Mouse (Mus musculus): ENCODE results near the gene Tada3. TPM values are rescaled to one million over a fixed set of nuclear protein-coding genes. Genes with fewer than 3 reads are reported as not detected.
"Not testable (repeated sequence)": the region's sequence is repeated elsewhere in the genome, so short reads cannot be mapped to it uniquely, and the experiment has no call there.

The Tada3 gene
- total RNA-seq, 2 experiments from 2014 or later, result 11.5 to 13.3 TPM

DNA sequence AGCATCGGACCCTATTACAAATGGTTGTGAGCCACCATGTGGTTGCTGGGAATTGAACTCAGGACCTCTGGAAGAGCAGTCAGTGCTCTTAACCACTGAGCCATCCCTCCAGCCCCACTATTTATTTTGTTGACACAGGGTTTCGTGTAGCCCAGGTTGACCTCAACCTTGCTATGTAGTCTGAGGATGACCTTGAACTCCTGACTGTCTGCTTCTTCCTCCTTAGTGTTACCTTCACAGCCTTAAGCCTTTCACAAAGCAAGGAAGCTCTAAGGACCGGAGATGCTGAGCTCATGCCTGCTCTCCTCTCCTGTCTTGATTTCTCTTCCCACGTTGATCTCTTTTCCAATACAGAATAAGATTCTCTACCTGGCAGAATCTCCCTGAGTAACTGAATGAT lies 30.8 kb downstream of the Tada3 start:
- no peak for DNase-seq
- intact Hi-C loops (cut with DNase I), result no loop called here

DNA sequence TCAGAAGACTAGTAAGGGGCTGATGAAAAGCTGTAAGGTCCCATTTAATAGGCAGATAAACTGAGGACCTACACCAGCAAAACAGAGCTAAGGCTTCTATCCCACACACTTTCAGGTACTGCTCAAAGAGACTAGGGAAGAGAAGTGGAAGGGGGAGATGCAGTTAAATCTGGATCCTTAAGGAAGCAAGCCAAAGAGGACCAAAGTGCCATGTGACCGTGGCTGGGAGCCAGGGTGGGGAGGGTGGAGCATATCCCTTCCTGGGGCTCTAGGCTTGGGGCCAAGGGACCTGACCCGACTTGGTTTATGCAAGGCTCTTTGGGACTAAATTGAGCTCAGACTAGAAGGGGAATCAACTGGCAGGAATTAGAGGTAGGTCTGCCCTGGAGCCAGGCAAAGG lies 33.4 kb downstream of the Tada3 start:
- peak; percentile 75 to 83 for DNase-seq
- intact Hi-C loops (cut with DNase I), result no loop called here

DNA sequence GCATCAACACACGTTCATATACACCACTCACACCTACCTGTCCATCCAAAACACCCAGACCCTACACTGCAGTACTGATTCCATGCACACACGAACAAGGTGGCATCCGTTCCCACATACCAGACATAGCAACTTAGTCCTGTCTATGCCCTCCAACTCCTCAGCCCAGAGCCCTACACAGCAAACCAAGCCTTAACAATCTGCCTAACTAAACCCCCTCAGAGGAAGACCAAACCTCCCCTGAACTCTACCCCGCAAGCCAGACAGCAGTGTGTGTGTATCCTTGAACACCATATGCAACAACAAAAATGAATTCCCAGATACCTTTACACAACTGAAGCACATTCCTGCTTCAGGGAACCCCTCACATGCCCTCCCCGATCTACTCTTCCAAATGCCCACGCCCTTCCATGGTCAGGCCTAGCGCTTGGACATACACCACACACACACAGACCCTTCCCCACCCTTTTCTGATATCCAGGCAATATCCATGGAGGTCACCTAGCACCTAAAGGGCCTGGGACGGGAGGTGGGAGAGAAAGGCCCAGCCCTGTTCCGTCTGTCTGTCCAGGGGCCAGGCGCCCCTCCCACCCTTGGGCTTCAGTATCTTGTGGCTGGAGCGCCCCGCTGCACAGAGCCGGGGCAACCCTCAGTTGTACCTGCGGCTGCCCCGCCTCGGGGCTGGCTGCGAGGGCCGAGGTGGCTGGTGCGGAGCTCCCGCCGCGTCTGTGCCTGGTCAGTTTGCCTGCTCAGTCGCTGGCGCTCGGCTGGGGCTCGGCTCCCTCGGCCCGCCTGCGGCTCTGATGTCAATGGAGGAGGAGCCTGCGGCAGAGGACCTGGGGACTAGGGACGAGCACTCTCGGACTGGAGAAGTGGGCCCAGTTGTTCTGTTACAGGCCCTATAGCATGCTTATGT lies 34.2 kb downstream of the Tada3 start, which contains the start of gene Camk1:
TSS of gene Camk1 (minus strand) at position 808 of the 916 bp plus-strand sequence.
- intact Hi-C loops (cut with DNase I), result no loop called here
- peak; percentile 82 to 84 for DNase-seq

DNA sequence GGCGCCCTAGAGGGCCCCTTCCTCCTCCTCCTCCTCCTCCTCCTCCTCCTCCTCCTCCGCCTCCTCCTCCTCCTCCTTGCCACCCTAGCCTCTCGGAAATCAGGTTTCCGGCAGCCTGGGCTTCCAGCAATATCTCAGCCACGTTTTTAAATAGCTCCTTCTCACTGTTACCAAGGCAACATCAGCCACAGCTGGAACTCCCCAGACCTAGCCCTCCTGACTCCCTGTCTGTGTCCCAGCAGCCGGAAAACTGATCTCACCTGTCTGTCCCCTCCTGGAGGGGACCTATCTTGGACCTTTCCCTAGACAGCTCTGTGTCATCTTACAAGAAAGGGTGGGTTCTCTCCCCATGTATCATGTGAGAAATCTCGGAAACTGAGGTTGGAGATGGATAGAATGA lies 35.4 kb downstream of the Tada3 start:
- no peak for DNase-seq

DNA sequence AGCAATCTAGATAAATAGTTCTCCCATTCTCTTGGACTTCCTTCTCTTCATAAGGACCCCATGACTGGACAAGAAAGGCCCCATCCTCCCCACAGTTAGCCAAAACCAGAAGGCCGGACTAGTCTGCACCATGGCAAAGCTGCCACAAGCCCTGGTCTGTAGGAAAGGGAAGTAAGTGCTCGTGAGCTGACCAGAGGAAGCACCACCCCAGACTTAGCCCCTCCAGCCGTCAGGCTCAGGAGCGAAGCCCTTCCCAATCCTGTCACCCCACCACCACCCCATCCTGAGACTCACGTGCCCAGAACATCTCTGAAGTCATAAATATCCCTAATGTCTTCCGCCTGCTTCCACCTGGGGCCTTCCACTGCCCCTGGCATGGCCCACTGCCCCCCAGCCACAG lies 36.1 kb downstream of the Tada3 start:
- intact Hi-C loops (cut with DNase I), result no loop called here
- DNase-seq, result no peak

More for the DNA sequence above, 35.4 kb downstream of the Tada3 start:
- intact Hi-C loops (cut with DNase I), result no loop called here

DNA sequence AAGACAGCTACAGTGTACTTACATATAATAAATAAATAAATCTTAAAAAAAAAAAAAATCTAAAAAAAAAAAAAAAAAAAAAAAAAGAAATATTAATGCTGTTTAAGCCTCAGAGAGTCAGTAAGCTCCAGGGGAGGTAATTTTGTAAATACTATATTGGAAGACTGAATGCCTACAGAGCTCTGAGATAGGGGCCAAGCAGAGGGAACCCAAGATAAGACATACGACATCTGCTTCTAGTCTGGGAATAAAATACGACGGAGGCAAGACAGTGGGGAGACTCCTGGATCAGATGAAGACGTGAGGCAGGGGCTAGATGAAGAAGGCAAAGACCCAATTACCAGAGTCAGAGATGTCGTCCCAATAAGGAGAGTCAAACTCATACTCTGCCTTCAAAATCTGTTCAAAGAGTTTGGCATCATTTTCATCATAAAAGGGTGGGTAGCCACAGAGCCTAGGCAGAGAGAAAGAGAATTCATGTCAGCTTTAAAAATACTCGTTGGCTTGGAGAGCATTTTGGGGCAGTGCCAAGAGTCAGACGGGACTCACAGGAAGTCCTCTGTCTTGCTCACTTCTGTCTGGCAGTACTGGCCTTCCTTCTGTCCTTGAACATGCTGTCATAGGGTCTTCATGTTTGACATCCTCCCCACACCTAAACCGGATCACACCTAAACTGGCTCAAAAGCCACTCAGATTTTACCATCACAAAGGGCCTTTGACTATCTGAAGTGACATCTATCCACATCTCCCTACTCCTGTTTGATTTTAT lies 40.6 kb downstream of the Tada3 start:
- DNase-seq, result no peak
- intact Hi-C loops (cut with DNase I), result no loop called here

DNA sequence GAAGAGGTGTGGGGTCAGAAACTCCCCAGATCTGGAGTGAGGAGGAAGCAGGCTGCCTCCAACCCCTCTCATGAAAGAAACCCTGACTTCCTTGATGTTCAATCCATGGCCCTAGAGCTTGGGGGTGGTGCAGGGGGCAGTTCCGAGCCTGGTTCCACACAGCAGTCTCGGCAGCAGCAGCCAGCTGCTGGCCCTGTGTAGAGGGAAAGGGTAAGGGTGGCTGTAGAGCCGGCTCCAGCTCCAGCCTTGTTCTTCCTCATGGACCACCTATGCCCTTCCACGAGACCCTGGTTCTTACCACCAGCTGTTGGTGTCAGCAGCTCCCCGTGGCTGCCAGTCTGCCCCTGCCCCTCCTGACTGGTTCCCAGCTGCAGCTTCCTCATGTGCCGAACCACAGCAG lies 43.5 kb downstream of the Tada3 start:
- DNase-seq, result no peak
- intact Hi-C loops (cut with DNase I), result no loop called here

DNA sequence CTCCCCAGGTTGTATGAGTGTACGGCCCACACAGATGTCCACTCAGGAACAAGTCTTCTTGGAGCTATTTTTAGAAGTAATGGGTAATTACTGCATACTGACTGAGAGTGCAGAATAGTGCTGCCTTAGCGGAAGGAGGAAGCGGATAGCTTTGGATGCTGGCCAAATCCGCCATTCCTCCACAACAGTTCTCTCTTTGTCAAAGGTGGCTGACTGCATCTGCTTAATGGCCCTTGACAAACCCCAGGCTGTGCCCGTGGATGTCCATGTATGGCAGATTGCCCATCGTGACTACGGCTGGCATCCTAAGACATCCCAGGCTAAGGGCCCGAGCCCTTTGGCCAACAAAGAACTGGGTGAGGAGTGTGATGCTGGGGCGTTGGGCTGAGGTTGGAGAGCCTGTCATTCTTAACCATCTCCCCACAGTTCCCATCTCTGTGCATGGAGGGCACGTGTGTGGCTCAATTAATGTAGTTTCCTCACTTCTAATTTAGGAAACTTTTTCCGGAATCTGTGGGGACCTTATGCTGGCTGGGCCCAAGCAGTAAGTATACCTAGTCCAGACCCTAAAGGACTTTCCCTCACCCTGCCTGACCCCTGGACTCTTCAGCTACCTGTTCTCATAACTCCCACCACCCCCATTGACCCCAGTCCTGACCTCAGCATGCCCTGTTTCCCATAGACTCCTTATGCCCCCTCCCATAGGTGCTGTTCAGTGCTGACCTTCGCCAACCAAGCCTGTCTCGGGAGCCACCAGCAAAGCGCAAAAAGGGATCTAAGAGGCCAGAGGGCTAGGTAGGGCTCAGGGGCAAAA lies 44.3 kb downstream of the Tada3 start:
- intact Hi-C loops (cut with DNase I), result no loop called here
- DNase-seq, result no peak

DNA sequence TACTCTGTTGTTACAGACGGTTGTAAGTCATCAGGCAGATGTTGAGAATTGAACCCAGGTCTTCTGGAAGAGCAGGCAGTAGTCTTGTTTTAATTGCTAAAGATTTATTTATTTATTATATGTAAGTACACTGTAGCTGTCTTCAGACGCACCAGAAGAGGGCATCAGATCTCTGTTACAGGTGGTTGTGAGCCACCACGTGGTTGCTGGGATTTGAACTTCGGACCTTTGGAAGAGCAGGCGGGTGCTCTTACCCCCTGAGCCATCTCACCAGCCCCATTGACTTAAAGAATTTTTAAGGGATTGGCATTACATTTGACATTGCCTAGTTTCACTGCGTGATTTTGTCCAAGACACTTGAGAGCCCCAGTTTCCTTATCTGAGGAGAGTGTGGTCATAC lies 44.9 kb downstream of the Tada3 start:
- DNase-seq; intact Hi-C loops (cut with DNase I): not testable (repeated sequence)

DNA sequence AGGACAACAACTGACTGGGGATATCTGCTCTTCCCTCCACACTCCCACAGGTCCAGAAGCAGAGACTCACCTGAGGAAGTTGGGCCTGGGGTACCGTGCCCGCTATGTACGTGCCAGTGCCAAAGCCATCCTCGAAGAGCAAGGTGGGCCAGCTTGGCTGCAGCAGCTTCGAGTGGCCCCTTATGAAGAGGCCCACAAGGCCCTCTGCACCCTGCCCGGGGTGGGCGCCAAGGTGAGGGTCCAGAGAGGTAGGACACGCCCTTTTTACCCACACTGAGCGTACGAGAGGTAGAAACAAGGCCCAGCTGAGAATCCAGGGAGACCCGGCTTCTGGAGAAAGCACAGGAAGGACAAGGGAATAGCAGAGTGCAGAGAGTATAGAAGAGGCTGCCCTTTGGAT lies 46.0 kb downstream of the Tada3 start:
- DNase-seq, result no peak
- intact Hi-C loops (cut with DNase I), result no loop called here

DNA sequence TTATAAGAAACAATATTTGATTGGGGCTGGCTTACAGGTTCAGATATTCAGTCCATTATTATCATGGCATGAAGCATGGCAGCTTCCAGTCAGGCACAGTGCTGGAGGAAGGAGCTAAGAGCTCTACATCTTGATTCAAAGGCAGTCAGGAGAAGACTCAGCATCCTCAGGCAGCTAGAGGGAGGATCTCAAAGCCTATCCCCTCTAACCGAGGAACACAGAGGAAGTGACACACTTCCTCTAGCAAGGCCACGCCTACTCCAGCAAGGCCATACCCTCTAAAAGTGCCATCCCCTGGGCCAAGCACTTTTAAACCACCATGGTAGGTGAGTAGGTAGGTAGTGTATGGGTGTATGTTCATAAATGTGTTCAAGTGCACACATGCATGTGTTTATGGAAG lies 47.1 kb downstream of the Tada3 start:
- no peak for DNase-seq
- intact Hi-C loops (cut with DNase I), result no loop called here

DNA sequence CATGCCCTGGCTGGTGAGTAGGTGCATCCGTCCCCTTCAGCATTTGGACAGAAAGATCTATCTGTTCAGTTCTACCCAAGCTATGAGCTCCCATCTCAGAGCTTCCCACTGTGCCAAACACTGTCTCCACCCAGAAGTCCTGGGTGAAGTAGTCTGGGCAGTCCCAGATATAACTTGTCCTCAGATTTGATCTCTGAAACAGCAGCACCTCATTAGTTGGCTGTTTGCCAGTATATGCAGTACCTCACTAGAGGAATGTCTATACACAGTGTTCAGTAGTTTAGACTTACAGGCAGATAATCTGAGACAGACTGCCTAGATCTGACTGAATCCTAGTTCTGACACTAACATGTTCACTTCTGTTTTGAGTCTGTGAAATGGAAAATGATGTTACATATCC lies 48.3 kb downstream of the Tada3 start:
- intact Hi-C loops (cut with DNase I), result no loop called here
- DNase-seq, result no peak

DNA sequence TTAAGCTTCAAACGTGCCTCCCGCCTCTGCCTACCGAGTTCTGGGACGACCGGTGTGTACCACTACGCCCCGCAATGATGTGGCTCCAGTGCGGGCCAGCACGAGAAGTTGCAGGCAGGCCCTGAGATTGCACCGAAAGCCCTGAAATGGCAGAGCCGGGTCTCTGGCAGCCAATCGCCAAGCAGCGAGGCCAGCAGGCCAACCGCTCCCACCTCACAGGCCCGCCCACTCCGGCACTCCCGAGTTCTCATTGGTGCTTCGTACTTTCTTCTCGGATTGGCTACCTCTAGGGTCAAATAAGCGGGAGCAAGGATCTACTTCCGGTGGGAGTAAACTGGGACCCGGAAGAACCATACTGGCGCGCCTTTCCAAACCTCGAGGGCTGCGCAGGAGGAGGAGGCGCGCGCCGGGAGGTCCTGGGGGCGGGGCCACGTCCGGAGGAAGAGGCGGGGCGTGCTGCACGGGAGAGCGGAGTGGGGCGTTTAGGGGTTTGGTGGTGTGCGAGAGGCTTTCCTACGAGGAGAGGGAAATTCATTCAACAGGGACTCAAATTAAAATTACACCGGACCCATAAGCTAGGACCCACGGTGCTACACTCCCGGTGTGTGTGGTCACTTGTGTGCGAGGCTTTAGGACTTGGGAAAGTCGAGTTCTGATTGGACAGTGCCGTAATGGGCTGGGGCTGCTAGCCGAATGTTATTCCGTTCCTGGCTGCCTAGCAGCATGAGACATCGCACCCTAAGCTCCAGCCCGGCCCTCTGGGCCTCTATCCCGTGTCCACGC lies 51.0 kb downstream of the Tada3 start, which contains the start of gene Ogg1:
TSS of gene Ogg1 (plus strand) at position 440 of the 783 bp plus-strand sequence.
- peak; percentile 92 to 97 for DNase-seq
- intact Hi-C loops (cut with DNase I), result no loop called here

Small RNA genes within 50 kb of the gene (microRNA-seq; reads per million reads assigned to microRNA genes)
- 0 reads per million in 2 experiments for gene Gm24387

Other genes starting within 250 kb of the Tada3 start
- under 1 TPM; 0.22 to 0.48 TPM for gene Lhfpl4, start 182.5 kb downstream of the Tada3 start, total RNA-seq (2021)
- 10 to 100 TPM; 13.4 to 15.2 TPM for gene Mtmr14, start 140.0 kb downstream of the Tada3 start, total RNA-seq (2021)
- gene Cpne9, start 95.6 kb downstream of the Tada3 start, total RNA-seq (2021), result not detected
- gene Brpf1, start 70.7 kb downstream of the Tada3 start, total RNA-seq (2021), result 10 to 100 TPM in 1 of 2 experiments, 1 to 10 TPM in 1; 8.3 to 10.5 TPM
- 1 to 10 TPM; 4.1 to 5.1 TPM for gene Ogg1, start 50.9 kb downstream of the Tada3 start, total RNA-seq (2021)
- 10 to 100 TPM; 35.9 to 37.7 TPM for gene Camk1, start 33.9 kb downstream of the Tada3 start, total RNA-seq (2021)
- 10 to 100 TPM; 49.1 to 50.7 TPM for gene Arpc4, start 232 bp upstream of the Tada3 start, total RNA-seq (2021)
- gene Ttll3, start 11.4 kb upstream of the Tada3 start, total RNA-seq (2021), result under 1 TPM; 0.42 to 0.66 TPM
- 1 to 10 TPM; 8.1 to 8.9 TPM for gene Rpusd3, start 41.5 kb upstream of the Tada3 start, total RNA-seq (2021)
- gene Cidec, start 57.9 kb upstream of the Tada3 start, total RNA-seq (2021), result 10 to 100 TPM in 1 of 2 experiments, 1 to 10 TPM in 1; 3.7 to 14.3 TPM
- gene Jagn1, start 64.7 kb upstream of the Tada3 start, total RNA-seq (2021), result 10 to 100 TPM; 24.8 to 27.9 TPM
- gene Il17re, start 80.6 kb upstream of the Tada3 start, total RNA-seq (2021), result under 1 TPM; 0.13 to 0.15 TPM
- gene Il17rc, start 93.5 kb upstream of the Tada3 start, total RNA-seq (2021), result 1 to 10 TPM; 3.8 to 5.1 TPM
- gene Creld1, start 105.4 kb upstream of the Tada3 start, total RNA-seq (2021), result 10 to 100 TPM; 39.1 to 49.8 TPM
- gene Prrt3, start 124.0 kb upstream of the Tada3 start, total RNA-seq (2021), result not detected
- 10 to 100 TPM; 52.9 to 55.7 TPM for gene Emc3, start 153.8 kb upstream of the Tada3 start, total RNA-seq (2021)
- under 1 TPM; 0.20 to 0.30 TPM for gene Fancd2, start 153.8 kb upstream of the Tada3 start, total RNA-seq (2021)
- gene Fancd2os, start 222.8 kb upstream of the Tada3 start, total RNA-seq (2021), result not detected
- gene Brk1, start 226.9 kb upstream of the Tada3 start, total RNA-seq (2021), result 10 to 100 TPM; 36.3 to 37.5 TPM
- 1 to 10 TPM; 3.5 to 4.5 TPM for gene Vhl, start 246.1 kb upstream of the Tada3 start, total RNA-seq (2021)